Mouse (Mus musculus) MEL (cell line): ENCODE data around the gene Xpo6.

Experiments
- CTCF ChIP-seq, 3 experiments: IDR thresholded peaks in 2 of 3; conservative IDR thresholded peaks in 1 of 3; 2 replicates each; pipeline ENCODE4 v1.5.1; 2011 to 2012; ENCODE audit warnings: low read length in 3 of 3, low read depth in 2 of 3, mild to moderate bottlenecking in 2 of 3, improper control_type of control experiment in 1 of 3, inconsistent platforms in 1 of 3, mixed read lengths in 1 of 3, moderate library complexity in 1 of 3; ENCODE audit not compliant: control insufficient read depth in 1 of 3, insufficient read depth in 1 of 3, poor library complexity in 1 of 3, severe bottlenecking in 1 of 3
- E2F4 ChIP-seq: IDR thresholded peaks from 2 replicates; pipeline ENCODE4 v1.6.1; 2011; ENCODE audit warnings: low read depth, low read length, improper control_type of control experiment, borderline replicate concordance
- EP300 ChIP-seq, 2 experiments: IDR thresholded peaks; 2 replicates each; pipeline ENCODE4 v1.6.1; 2011; ENCODE audit warnings: improper control_type of control experiment in 2 of 2, low read length in 2 of 2, low read depth in 1 of 2, mild to moderate bottlenecking in 1 of 2
- ETS1 ChIP-seq: IDR thresholded peaks from 2 replicates; pipeline ENCODE4 v1.6.1; 2012; ENCODE audit warnings: low read depth, mild to moderate bottlenecking, inconsistent platforms, low read length, improper control_type of control experiment, moderate library complexity
- GABPA ChIP-seq: IDR thresholded peaks from 2 replicates; pipeline ENCODE4 v1.6.1; 2012; ENCODE audit warnings: low read depth, mild to moderate bottlenecking, inconsistent platforms, low read length, improper control_type of control experiment, moderate library complexity
- HCFC1 ChIP-seq: IDR thresholded peaks from 2 replicates; pipeline ENCODE4 v1.6.1; 2012; ENCODE audit warnings: low read depth, mild to moderate bottlenecking, inconsistent platforms, low read length, improper control_type of control experiment, moderate library complexity
- MAFK ChIP-seq: IDR thresholded peaks from 2 replicates; pipeline ENCODE4 v1.6.1; 2011; ENCODE audit warnings: low read depth, mild to moderate bottlenecking, low read length, improper control_type of control experiment, borderline replicate concordance
- POLR2A ChIP-seq, 2 experiments: IDR thresholded peaks; 2 replicates each; pipeline ENCODE4 v1.6.1; 2011 to 2012; ENCODE audit warnings: low read length in 2 of 2, mild to moderate bottlenecking in 2 of 2, control low read depth in 1 of 2, improper control_type of control experiment in 1 of 2, low read depth in 1 of 2, moderate library complexity in 1 of 2; ENCODE audit not compliant: control insufficient read depth in 1 of 2, insufficient read depth in 1 of 2, poor library complexity in 1 of 2
- SMC3 ChIP-seq: IDR thresholded peaks from 2 replicates; pipeline ENCODE4 v1.6.1; 2011; ENCODE audit warnings: low read depth, low read length, improper control_type of control experiment
- USF1 ChIP-seq: IDR thresholded peaks from 2 replicates; pipeline ENCODE4 v1.6.1; 2014; ENCODE audit warnings: low read depth, mild to moderate bottlenecking, inconsistent platforms, low read length, improper control_type of control experiment, moderate library complexity

DNA sequence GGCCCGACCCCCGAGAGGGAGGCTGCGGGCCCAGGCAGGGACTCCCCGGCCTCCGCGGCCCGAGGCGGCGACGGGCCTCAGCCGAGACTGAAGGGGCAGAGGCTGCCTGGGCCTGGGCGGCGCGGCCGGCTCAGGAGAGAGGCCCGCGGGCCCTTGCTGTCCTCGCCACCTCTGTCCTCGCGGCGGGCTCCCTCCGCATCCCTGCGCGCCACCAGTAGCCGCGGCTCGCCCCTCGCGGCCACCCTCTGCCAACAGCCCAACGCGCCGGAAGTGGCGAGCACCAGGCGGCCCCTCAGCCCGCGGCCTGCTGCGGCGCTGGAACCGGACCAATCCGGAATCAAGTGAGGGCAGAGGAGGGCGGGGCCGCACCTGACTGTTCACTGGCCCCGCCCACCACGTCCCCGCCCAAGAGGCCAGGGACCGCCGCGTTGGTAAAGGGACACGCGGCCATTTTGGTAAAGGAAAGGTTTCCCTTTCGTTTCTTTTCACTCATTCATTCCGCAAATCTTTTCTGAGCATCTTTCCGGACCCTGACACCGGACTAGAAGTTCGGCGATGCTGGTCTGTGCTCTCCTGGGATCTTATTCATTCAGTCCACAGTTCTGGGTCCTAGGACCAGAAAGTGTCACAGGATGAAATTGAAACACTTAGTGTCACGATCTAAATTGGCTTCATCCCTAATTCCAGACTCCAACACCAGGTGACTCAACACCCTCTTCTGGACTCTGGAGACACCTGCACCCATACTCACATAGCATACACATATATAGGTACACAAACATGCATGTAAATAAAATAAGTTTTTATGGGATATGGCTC lies at the start of gene Xpo6:
- TF ChIP-seq ETS1 (peak; percentile 66; the same call in 1 of the 2 replicates), POLR2A (IDR thresholded peaks at IDR 0.05; ENCODE audit: control insufficient read depth in 1 of 2, insufficient read depth in 1 of 2, low read depth in 1 of 2, low read length in 2 of 2, poor library complexity in 1 of 2) (peak; percentile 72 to 80; a peak in 3 of 4 replicates), EP300 (IDR thresholded peaks at IDR 0.05; ENCODE audit: low read depth in 1 of 2, low read length in 2 of 2) (no peak), USF1 (peak; percentile 63), CTCF (IDR thresholded peaks at IDR 0.05 in 2 of 3, conservative IDR thresholded peaks at IDR 0.05 in 1 of 3; ENCODE audit: control insufficient read depth in 1 of 3, insufficient read depth in 1 of 3, low read depth in 2 of 3, low read length in 3 of 3, poor library complexity in 1 of 3, severe bottlenecking in 1 of 3) (peak in 1 of 3 experiments; percentile 10; a peak in 1 of 6 replicates), E2F4 (no peak), HCFC1 (peak; percentile 79), GABPA (no peak), MAFK (no peak), SMC3 (no peak)
